7 mouse cellular contexts compared by ENCODE assay signal in genomic region chr4:41754797-41755337, GRCm38 (mm10). TPM values are rescaled to one million over a fixed set of nuclear protein-coding genes. Genes with fewer than 3 reads are reported as not detected.
DNase-seq lines count a peak whose midpoint lies in the region; ATAC-seq and TF ChIP-seq lines count a peak whose summit lies in the region.

TSS of gene Galt (plus strand) at chr4:41755228.

- H3K27me3 ChIP-seq in neural tube, embryonic 11.5 days (ENCODE audit: control insufficient read depth, insufficient read depth, low read length) = no peaks in the 10 kb centered on the region
- no peaks in the 10 kb centered on the region for H3K27me3 ChIP-seq in liver, postnatal 0 days (ENCODE audit: insufficient read depth, low read length)

- no peak for TF ChIP-seq EP300 in liver, postnatal 0 days (IDR thresholded peaks at IDR 0.05; ENCODE audit: low read depth)

- 12% methylated on average over 14 of the region's 14 CpGs for WGBS in neural tube, embryonic 11.5 days
- 12% methylated on average over 14 of the region's 14 CpGs for WGBS in bone marrow, adult 2 months
- 13% methylated on average over 14 of the region's 14 CpGs for WGBS in liver, postnatal 0 days (ENCODE audit: insufficient replicate concordance)

- no peaks in the 10 kb centered on the region for H3K9me3 ChIP-seq in neural tube, embryonic 11.5 days (ENCODE audit: control insufficient read depth, low read length)
- no peaks in the 10 kb centered on the region for H3K9me3 ChIP-seq in liver, postnatal 0 days (ENCODE audit: low read length)

- H3K4me2 ChIP-seq in neural tube, embryonic 11.5 days (ENCODE audit: low read depth) = peak within 1 kb of the TSS; percentile 98
- H3K4me2 ChIP-seq in liver, postnatal 0 days (ENCODE audit: low read depth, low read length) = peak within 1 kb of the TSS; percentile 82

- peak within 1 kb of the TSS; percentile 67 for H3K9ac ChIP-seq in neural tube, embryonic 11.5 days (ENCODE audit: low read length)
- H3K9ac ChIP-seq in liver, postnatal 0 days (replicated peaks) = peak within 1 kb of the TSS; percentile 78

- TF ChIP-seq CTCF in bone marrow, adult 2 months (IDR thresholded peaks at IDR 0.05; ENCODE audit: control insufficient read depth, insufficient read depth, low read length) = no peak
- TF ChIP-seq CTCF in liver, postnatal 0 days (IDR thresholded peaks at IDR 0.05; ENCODE audit: low read depth) = no peak

- H3K27ac ChIP-seq in neural tube, embryonic 11.5 days (ENCODE audit: low read depth, low read length) = peak within 1 kb of the TSS; percentile 53; the same call in 1 of the 2 replicates
- peak within 1 kb of the TSS; percentile 62 for H3K27ac ChIP-seq in bone marrow, adult 2 months (ENCODE audit: control insufficient read depth, insufficient read depth, low read depth, low read length, poor library complexity)
- peak within 1 kb of the TSS; percentile 94 for H3K27ac ChIP-seq in liver, postnatal 0 days (ENCODE audit: low read depth)

- peak; percentile 29 for ATAC-seq in neural tube, embryonic 11.5 days (ENCODE audit: insufficient read depth, low FRiP score, low TSS enrichment)
- ATAC-seq in inflammation-experienced regulatory T-cells, adult 6 months = peak; percentile 53
- ATAC-seq in liver, postnatal 0 days = peak; percentile 74

- peaks cover 2% of the 10 kb centered on the region; the same call in 1 of the 2 replicates for H3K4me1 ChIP-seq in neural tube, embryonic 11.5 days (ENCODE audit: control insufficient read depth, insufficient read depth, low read length)
- H3K4me1 ChIP-seq in bone marrow, adult 2 months (ENCODE audit: control insufficient read depth, insufficient read depth, low read length) = peaks cover 1% of the 10 kb centered on the region; the same call in 1 of the 2 replicates
- H3K4me1 ChIP-seq in liver, postnatal 0 days (ENCODE audit: insufficient read depth) = peaks cover 18% of the 10 kb centered on the region

- no peak for DNase-seq in neural tube, embryonic 11.5 days (ENCODE audit: low spot score)
- no peak for DNase-seq in neural tube, embryonic 10.5 days (ENCODE audit: extremely low spot score, low spot score)
- DNase-seq in gastrocnemius, adult 8-10 months (ENCODE audit: low spot score in 2 of 2) = peak in 1 of 2 experiments; percentile 56
- no peak for DNase-seq in liver, postnatal 0 days
- DNase-seq in right cerebral cortex, postnatal 25 days = no peak

- H3K4me3 ChIP-seq in neural tube, embryonic 11.5 days (ENCODE audit: low read depth, low read length) = peak within 1 kb of the TSS; percentile 67
- H3K4me3 ChIP-seq in bone marrow, adult 2 months (replicated peaks; ENCODE audit: control insufficient read depth, low read depth, low read length) = peak within 1 kb of the TSS; percentile 78
- H3K4me3 ChIP-seq in liver, postnatal 0 days (ENCODE audit: low read depth, low read length) = peak within 1 kb of the TSS; percentile 61

- H3K36me3 ChIP-seq in neural tube, embryonic 11.5 days (ENCODE audit: control insufficient read depth, insufficient read depth, low read length) = no peaks in the 10 kb centered on the region; the same call in 1 of the 2 replicates
- peaks cover 12% of the 10 kb centered on the region for H3K36me3 ChIP-seq in liver, postnatal 0 days (replicated peaks; ENCODE audit: insufficient read depth, low read length)

- no peak for TF ChIP-seq POLR2A in bone marrow, adult 2 months (IDR thresholded peaks at IDR 0.05; ENCODE audit: borderline replicate concordance, control insufficient read depth, low read depth, low read length)

RNA-seq across cellular contexts. Expression of gene Galt, which starts in this region (rescaled TPM):
- polyA plus RNA-seq in neural tube, embryonic 11.5 days (2014; fragmentation: Nextera tagmentation; extraction: Ambion mirVana) = 22.7 and 25.3 TPM in 2 replicates
- polyA plus RNA-seq in bone marrow, adult 2 months (2011; ENCODE audit: insufficient read depth, insufficient read length, low replicate concordance, missing spikeins) = 12.3 and 26.9 TPM in 2 replicates
- 10 to 100 TPM; 26.3 to 29.3 (median 27.4) TPM for total RNA-seq in gastrocnemius, adult 8-10 months (2022)
- polyA plus RNA-seq in inflammation-experienced regulatory T-cells, adult 6 months (2017; shearing (Covaris generic)) = 100 to 1,000 TPM in 1 of 3 experiments, 10 to 100 TPM in 2; 43.1 to 105 (median 70.1) TPM
- polyA plus RNA-seq in liver, postnatal 0 days (2015; fragmentation: Nextera tagmentation; extraction: Ambion mirVana) = 40.9 and 46.2 TPM in 2 replicates
